Mouse (Mus musculus) midbrain, embryonic 14.5 days (tissue): ENCODE measurements around the gene Gm10190. TPM values are rescaled to one million over a fixed set of nuclear protein-coding genes. Genes with fewer than 3 reads are reported as not detected.
A peak's percentile ranks its signal among the peaks of the same experiment; 100 is the strongest.

ENCODE experiments used
- ATAC-seq: fragments of 200-750 bp; cut with Nextera tagmentation; 2 replicates; pipeline ENCODE4 v1.8.0; 2017; ENCODE audit warnings: moderate number of reproducible peaks, moderate library complexity; ENCODE audit not compliant: low FRiP score, low TSS enrichment
- DNase-seq: peaks from one replicate; pipeline ENCODE4 v3.0.0-alpha.2; 2015
- H3K27ac ChIP-seq: fragments of 300-500 bp; sonication (generic); replicated peaks from 2 replicates; pipeline ENCODE4 v1.5.1; 2014; ENCODE audit warnings: mild to moderate bottlenecking, low read depth, low read length, moderate library complexity
- H3K27me3 ChIP-seq: fragments of 300-500 bp; sonication (generic); 2 replicates; pipeline ENCODE4 v1.6.1; 2014; ENCODE audit warnings: low read length, control low read depth, mixed read lengths; ENCODE audit not compliant: control insufficient read depth, insufficient read depth
- H3K36me3 ChIP-seq: fragments of 300-500 bp; sonication (generic); 2 replicates; pipeline ENCODE4 v1.6.1; 2014; ENCODE audit warnings: low read length, control low read depth; ENCODE audit not compliant: control insufficient read depth, insufficient read depth
- H3K4me1 ChIP-seq: fragments of 300-500 bp; sonication (generic); 2 replicates; pipeline ENCODE4 v1.6.1; 2014; ENCODE audit warnings: mild to moderate bottlenecking, antibody characterized with exemption, low read length, control low read depth; ENCODE audit not compliant: control insufficient read depth, insufficient read depth
- H3K4me2 ChIP-seq: fragments of 300-500 bp; sonication (generic); 2 replicates; pipeline ENCODE4 v1.6.1; 2014; ENCODE audit warnings: mild to moderate bottlenecking, low read length, moderate library complexity
- H3K4me3 ChIP-seq: fragments of 300-500 bp; sonication (generic); replicated peaks from 2 replicates; pipeline ENCODE4 v1.5.1; 2014; ENCODE audit warnings: low read depth, low read length
- H3K9ac ChIP-seq: fragments of 300-500 bp; sonication (generic); replicated peaks from 2 replicates; pipeline ENCODE4 v1.6.1; 2014; ENCODE audit warnings: mild to moderate bottlenecking, low read length, moderate library complexity
- H3K9me3 ChIP-seq: fragments of 300-500 bp; sonication (generic); 2 replicates; pipeline ENCODE4 v1.6.1; 2016; ENCODE audit warnings: low read length, control low read depth, mixed read lengths; ENCODE audit not compliant: control insufficient read depth
- WGBS: fragments of 180-500 bp; shearing (Covaris S2); extraction: QIAGEN DNeasy Blood & Tissue Kit; methylation state at CpG from one replicate; pipeline ENCODE4 v1.1.7; 2014; 5-methylcytosine and 5-hydroxymethylcytosine counted together
- polyA plus RNA-seq: library from polyadenylated mRNA; unstranded; fragments of >200 nt; fragmentation: Nextera tagmentation; extraction: Ambion mirVana; gene quantifications from 2 replicates; pipeline ENCODE4 v1.2.1, GENCODE M21; 2014

The Gm10190 gene
- 1.3 and 2.7 TPM in 2 replicates for polyA plus RNA-seq

GRCm38 (mm10) chr17:80372989-80373725 is at the start of gene Gm10190:
Gm10190 (minus strand) TSS chr17:80373541.
- peak within 1 kb of the TSS; percentile 47 for H3K4me3 ChIP-seq
- 0 out of 2 replicates have a peak, but pooled peaks cover 4% of the 10 kb centered on the region for H3K4me1 ChIP-seq
- ATAC-seq (peak; percentile 99), DNase-seq (peak; percentile 98)
- no peaks in the 10 kb centered on the region for H3K36me3 ChIP-seq
- WGBS = 2% methylated on average over 101 of the region's 102 CpGs
- peak within 1 kb of the TSS; percentile 83 for H3K27ac ChIP-seq
- no peaks in the 10 kb centered on the region for H3K27me3 ChIP-seq
- peak within 1 kb of the TSS; percentile 67 for H3K9ac ChIP-seq
- H3K4me2 ChIP-seq = peak within 1 kb of the TSS; percentile 79
- H3K9me3 ChIP-seq = no peaks in the 10 kb centered on the region

- no peaks in the 10 kb centered on the region for H3K27me3 ChIP-seq
- no peak overlapping the region for H3K27ac ChIP-seq
- 100% methylated on average over 1 of the region's 1 CpGs for WGBS
- H3K9ac ChIP-seq = no peak overlapping the region
- H3K36me3 ChIP-seq = peaks cover 54% of the 10 kb centered on the region
- no peaks in the 10 kb centered on the region for H3K4me1 ChIP-seq
- H3K4me2 ChIP-seq = no peak overlapping the region
- no peak overlapping the region for H3K4me3 ChIP-seq
- ATAC-seq (no peak), DNase-seq (no peak)
- no peaks in the 10 kb centered on the region for H3K9me3 ChIP-seq
Observed at GRCm38 (mm10) chr17:80420998-80421397, 47.7 kb upstream of the Gm10190 start.

DNA sequence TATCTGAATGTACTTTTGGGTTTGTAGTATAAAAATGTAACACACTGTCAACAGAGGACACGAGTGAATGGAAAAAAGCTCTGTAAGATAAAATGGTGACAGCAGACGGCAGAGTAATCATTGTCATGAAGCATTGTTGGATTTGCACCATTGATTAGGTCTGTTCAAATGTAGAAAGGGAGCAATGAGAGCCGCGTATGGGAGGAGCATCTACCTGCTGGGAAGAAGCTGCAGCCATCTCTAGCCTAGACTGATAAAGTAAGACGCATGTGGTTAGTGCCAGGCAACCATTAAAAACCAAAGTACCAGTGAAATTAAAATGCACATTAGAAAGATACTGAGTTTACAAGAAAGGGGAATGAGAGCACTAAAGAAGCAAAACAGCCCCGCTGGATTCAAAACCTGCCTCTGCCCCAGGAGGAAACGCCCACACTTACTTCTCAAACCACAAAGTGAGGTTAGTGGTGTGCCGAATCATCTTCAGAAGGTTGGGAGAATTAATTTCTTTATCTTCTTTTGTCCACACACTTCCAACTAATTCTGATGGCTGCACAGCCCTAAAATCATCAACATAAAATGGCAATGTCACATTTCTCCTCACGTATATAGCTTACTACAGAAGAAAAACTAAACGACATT is 45.4 kb upstream of the Gm10190 start:
- ATAC-seq (no peak), DNase-seq (no peak)
- Histone ChIP-seq H3K4me3 (no peak overlapping the region), H3K27me3 (no peaks in the 10 kb centered on the region), H3K4me1 (no peaks in the 10 kb centered on the region), H3K27ac (no peak overlapping the region), H3K9me3 (no peaks in the 10 kb centered on the region), H3K9ac (no peak overlapping the region), H3K4me2 (no peak overlapping the region), H3K36me3 (peaks cover 71% of the 10 kb centered on the region)
- WGBS = 88% methylated on average over 10 of the region's 10 CpGs

GRCm38 (mm10) chr17:80411182-80411581 is 37.8 kb upstream of the Gm10190 start:
- Histone ChIP-seq H3K36me3 (peaks cover 87% of the 10 kb centered on the region), H3K27me3 (no peaks in the 10 kb centered on the region), H3K27ac (no peak overlapping the region), H3K4me1 (no peaks in the 10 kb centered on the region), H3K4me3 (no peak overlapping the region), H3K9ac (no peak overlapping the region), H3K4me2 (no peak overlapping the region), H3K9me3 (no peaks in the 10 kb centered on the region)
- 70% methylated on average over 1 of the region's 1 CpGs for WGBS
- ATAC-seq = no peak; the same call in 1 of the 2 replicates
- peak; percentile 22 for DNase-seq

DNA sequence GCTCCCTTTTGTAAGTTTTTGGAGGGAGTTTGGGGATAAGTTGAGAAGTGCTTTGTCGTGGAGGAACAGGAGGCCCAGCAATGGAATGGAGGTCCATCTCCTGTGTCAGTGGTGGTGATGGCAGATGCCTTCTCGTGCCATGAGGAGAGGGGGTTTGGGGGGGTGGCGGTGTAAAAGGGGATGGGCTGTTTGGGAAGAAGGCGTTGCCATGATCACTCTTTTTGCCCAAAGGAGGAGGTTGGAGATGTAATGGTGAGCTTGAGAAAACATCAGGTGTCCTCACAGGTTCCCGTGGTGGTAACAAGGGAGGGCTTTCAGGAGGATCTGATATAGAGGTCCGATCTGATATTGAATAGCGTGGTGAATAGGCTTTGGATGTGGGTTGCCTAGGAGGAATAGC is 24.9 kb upstream of the Gm10190 start:
- H3K9ac ChIP-seq = no peak overlapping the region
- DNase-seq (no peak), ATAC-seq (no peak)
- peaks cover 52% of the 10 kb centered on the region for H3K36me3 ChIP-seq
- no peak overlapping the region for H3K4me2 ChIP-seq
- no peak overlapping the region for H3K4me3 ChIP-seq
- WGBS = 93% methylated on average over 7 of the region's 7 CpGs
- no peaks in the 10 kb centered on the region for H3K9me3 ChIP-seq
- H3K4me1 ChIP-seq = no peaks in the 10 kb centered on the region
- H3K27me3 ChIP-seq = no peaks in the 10 kb centered on the region
- no peak overlapping the region for H3K27ac ChIP-seq

DNA sequence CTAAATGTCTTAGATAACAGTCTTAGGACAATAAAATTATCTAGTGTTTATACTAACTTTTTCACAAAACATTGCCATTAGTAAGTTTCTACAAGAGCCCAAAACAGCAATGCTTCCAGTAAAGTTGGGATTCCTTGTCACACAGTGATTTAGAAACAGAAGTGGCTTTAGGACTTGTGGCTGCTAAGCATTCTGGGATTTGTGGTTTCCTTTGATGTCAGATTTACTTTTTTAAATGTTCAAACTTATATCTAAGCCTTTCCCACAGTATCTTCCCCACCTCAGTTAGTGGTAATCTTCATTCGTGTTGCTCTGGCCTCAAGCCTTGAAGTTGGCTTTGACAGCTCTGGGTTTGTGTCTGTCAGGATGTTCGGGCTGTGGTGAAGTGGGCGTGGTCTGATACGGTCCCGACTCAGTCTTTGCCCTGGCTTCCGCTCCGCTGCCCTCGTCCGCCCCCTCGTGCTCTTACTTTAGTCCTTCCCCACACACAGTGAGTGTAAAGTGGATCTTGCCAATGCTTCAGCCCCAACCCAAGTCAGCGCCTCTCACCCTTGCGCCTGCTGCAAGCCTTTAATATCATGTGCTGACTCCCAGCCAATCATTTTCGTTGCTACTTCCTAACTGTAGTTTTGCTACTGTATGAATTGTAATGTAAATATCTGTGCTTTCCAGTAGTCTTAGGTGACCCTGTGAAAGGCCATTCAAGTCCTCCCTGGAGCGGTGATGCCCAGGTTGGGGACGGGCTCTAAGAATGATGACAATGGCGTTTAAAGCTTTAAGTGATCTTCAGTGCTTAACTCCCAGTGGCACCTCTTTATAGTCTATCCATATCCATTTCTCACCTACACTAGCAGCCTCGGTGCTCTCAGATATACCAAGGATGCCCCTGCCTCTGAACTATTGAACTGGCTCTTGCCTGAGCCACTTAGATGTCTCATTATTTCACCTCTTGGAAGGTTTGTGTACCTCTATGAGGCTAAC is 18.4 kb upstream of the Gm10190 start:
- H3K9ac ChIP-seq = peak overlapping the region; percentile 30; the same call in 1 of the 2 replicates
- no peak overlapping the region for H3K27ac ChIP-seq
- ATAC-seq (peak; percentile 89), DNase-seq (peak; percentile 79)
- no peaks in the 10 kb centered on the region for H3K27me3 ChIP-seq
- no peaks in the 10 kb centered on the region for H3K4me1 ChIP-seq
- WGBS = 14% methylated on average over 17 of the region's 17 CpGs
- no peaks in the 10 kb centered on the region for H3K9me3 ChIP-seq
- H3K36me3 ChIP-seq = 0 out of 2 replicates have a peak, but pooled peaks cover 4% of the 10 kb centered on the region
- peak overlapping the region; percentile 64 for H3K4me2 ChIP-seq
- H3K4me3 ChIP-seq = peak overlapping the region; percentile 42

DNA sequence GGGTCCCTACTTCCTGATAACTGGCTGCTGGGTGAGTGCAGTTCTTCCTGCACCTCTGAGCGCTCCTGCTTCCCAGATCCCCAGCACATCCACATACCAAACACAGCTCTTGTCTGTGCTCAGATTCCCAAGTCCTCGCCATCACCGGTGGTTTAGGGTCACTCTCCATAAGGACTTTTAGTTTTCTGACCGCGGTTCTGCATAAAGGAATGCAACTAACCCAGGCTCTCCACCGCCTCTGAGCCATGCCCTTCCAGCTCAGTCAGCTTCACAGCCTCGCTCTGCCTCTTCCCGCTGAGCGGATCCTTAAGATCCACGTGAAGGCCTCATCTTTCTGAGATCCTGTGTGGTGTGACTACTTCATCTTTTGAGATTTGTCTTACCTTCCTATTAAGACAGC is 16.7 kb upstream of the Gm10190 start:
- WGBS = 70% methylated on average over 10 of the region's 10 CpGs
- no peaks in the 10 kb centered on the region for H3K4me1 ChIP-seq
- H3K27ac ChIP-seq = no peak overlapping the region
- H3K9me3 ChIP-seq = no peaks in the 10 kb centered on the region
- no peak for DNase-seq
- no peaks in the 10 kb centered on the region for H3K36me3 ChIP-seq
- H3K9ac ChIP-seq = no peak overlapping the region
- H3K27me3 ChIP-seq = no peaks in the 10 kb centered on the region
- H3K4me2 ChIP-seq = no peak overlapping the region
- no peak for ATAC-seq
- H3K4me3 ChIP-seq = no peak overlapping the region

GRCm38 (mm10) chr17:80385671-80386070 is 12.3 kb upstream of the Gm10190 start:
- DNase-seq = no peak
- WGBS = 73% methylated on average over 1 of the region's 1 CpGs
- no peak overlapping the region for H3K4me3 ChIP-seq
- ATAC-seq = no peak
- H3K27ac ChIP-seq = no peak overlapping the region
- no peak overlapping the region for H3K9ac ChIP-seq
- H3K9me3 ChIP-seq = no peaks in the 10 kb centered on the region
- H3K4me1 ChIP-seq = no peaks in the 10 kb centered on the region
- no peak overlapping the region for H3K4me2 ChIP-seq
- H3K36me3 ChIP-seq = no peaks in the 10 kb centered on the region
- H3K27me3 ChIP-seq = no peaks in the 10 kb centered on the region
